22 mouse cellular contexts compared by ENCODE assay signal in the genomic region with DNA sequence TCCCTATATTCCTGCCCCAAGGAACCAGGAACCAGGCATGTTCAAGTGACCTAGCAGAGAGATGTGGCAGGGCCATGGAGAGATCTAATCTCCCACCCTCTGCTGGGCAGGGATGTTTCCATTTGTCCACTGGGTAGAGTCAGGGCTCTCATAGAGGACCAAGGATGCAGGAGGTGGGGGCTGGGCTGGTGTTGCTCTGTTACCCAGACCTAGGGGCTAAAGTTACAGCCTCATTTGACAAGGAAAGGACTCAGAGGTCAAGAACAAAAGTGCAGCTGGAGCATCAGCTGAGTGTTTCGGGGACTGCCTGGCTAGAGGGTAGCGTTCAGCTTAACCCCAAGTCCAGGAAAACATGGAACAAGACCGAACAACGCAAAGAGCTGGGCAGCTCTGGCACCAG. TPM values are rescaled to one million over a fixed set of nuclear protein-coding genes. Genes with fewer than 3 reads are reported as not detected.
DNase-seq lines count a peak whose midpoint lies in the region; ATAC-seq and TF ChIP-seq lines count a peak whose summit lies in the region.
"Had no signal": no experiment of that assay in that cellular context is flagged by ENCODE, and none has a peak within 500 bp of the region (broad histone marks: within the 10 kb centered on the region; RNA-seq: fewer than 3 reads in every experiment).

No protein-coding gene starts in this region.

- no peak overlapping the region for H3K4me3 ChIP-seq in kidney, adult 2 months (ENCODE audit: insufficient read depth, low read depth, low read length)
- no peak overlapping the region for H3K4me3 ChIP-seq in midbrain, embryonic 10.5 days
- H3K4me3 ChIP-seq in midbrain, embryonic 16.5 days (ENCODE audit: low read depth, low read length) = no peak overlapping the region
- H3K4me3 ChIP-seq: embryonic facial prominence, embryonic 12.5 days; embryonic facial prominence, embryonic 15.5 days; heart, embryonic 12.5 days; heart, embryonic 15.5 days; hindbrain, embryonic 12.5 days; hindbrain, embryonic 15.5 days had no signal

- no peaks in the 10 kb centered on the region for H3K9me3 ChIP-seq in midbrain, embryonic 10.5 days (replicated peaks)
- H3K9me3 ChIP-seq in midbrain, embryonic 16.5 days (replicated peaks; ENCODE audit: control insufficient read depth, low read length, poor library complexity, severe bottlenecking) = no peaks in the 10 kb centered on the region
- H3K9me3 ChIP-seq: embryonic facial prominence, embryonic 12.5 days; embryonic facial prominence, embryonic 15.5 days; heart, embryonic 12.5 days; heart, embryonic 15.5 days; hindbrain, embryonic 12.5 days; hindbrain, embryonic 15.5 days had no signal

- H3K27me3 ChIP-seq in kidney, adult 2 months (replicated peaks; ENCODE audit: control insufficient read depth, insufficient read depth, low read length) = no peaks in the 10 kb centered on the region
- H3K27me3 ChIP-seq in midbrain, embryonic 10.5 days (ENCODE audit: low read depth, poor library complexity, severe bottlenecking) = no peaks in the 10 kb centered on the region
- no peaks in the 10 kb centered on the region for H3K27me3 ChIP-seq in midbrain, embryonic 16.5 days (ENCODE audit: control insufficient read depth, insufficient read depth, low read depth, low read length)
- H3K27me3 ChIP-seq: embryonic facial prominence, embryonic 12.5 days; embryonic facial prominence, embryonic 15.5 days; heart, embryonic 12.5 days; heart, embryonic 15.5 days; hindbrain, embryonic 12.5 days; hindbrain, embryonic 15.5 days had no signal

- peak overlapping the region; percentile 20; the same call in 1 of the 2 replicates for H3K27ac ChIP-seq in kidney, adult 2 months (ENCODE audit: insufficient read depth, low read depth, low read length)
- 0 out of 2 replicates have a peak overlapping the region, but pooled peaks have one; percentile 9 for H3K27ac ChIP-seq in midbrain, embryonic 10.5 days (replicated peaks)
- H3K27ac ChIP-seq in midbrain, embryonic 16.5 days (ENCODE audit: low read length) = no peak overlapping the region
- H3K27ac ChIP-seq: embryonic facial prominence, embryonic 12.5 days; heart, embryonic 15.5 days; hindbrain, embryonic 12.5 days; hindbrain, embryonic 15.5 days had no signal

- no peak for ATAC-seq in midbrain, embryonic 16.5 days
- ATAC-seq: activated CD4-positive, CD25-positive, alpha-beta regulatory T cell, adult 4 months; forebrain, embryonic 14.5 days had no signal

- H3K4me2 ChIP-seq in midbrain, embryonic 16.5 days (ENCODE audit: low read length) = no peak overlapping the region
- H3K4me2 ChIP-seq: embryonic facial prominence, embryonic 12.5 days; embryonic facial prominence, embryonic 15.5 days; heart, embryonic 12.5 days; heart, embryonic 15.5 days; hindbrain, embryonic 12.5 days; hindbrain, embryonic 15.5 days had no signal

- DNase-seq in adrenal gland, postnatal 10 days = peak; percentile 7
- DNase-seq in adrenal gland, adult 18-20 months (ENCODE audit: low spot score in 2 of 2) = no peak
- DNase-seq in kidney, adult 2 months = no peak
- no peak for DNase-seq in kidney, postnatal 14 days
- DNase-seq in midbrain, embryonic 10.5 days (ENCODE audit: low spot score) = no peak
- DNase-seq: adrenal gland, postnatal 14 days; cerebellum, adult 11-12 months; cerebellum, adult 8-10 months; cerebellum, postnatal 10 days; cerebellum, postnatal 36 days; gastrocnemius, postnatal 25 days; heart, postnatal 10 days; heart, postnatal 36 days had no signal

- no peak overlapping the region for H3K9ac ChIP-seq in midbrain, embryonic 16.5 days (ENCODE audit: low read depth, low read length)
- H3K9ac ChIP-seq: embryonic facial prominence, embryonic 12.5 days; embryonic facial prominence, embryonic 15.5 days; heart, embryonic 12.5 days; heart, embryonic 15.5 days; hindbrain, embryonic 12.5 days; hindbrain, embryonic 15.5 days had no signal

- WGBS in kidney, adult 2 months = 61% methylated on average over 4 of the region's 4 CpGs
- 78% methylated on average over 4 of the region's 4 CpGs for WGBS in midbrain, embryonic 10.5 days
- WGBS in midbrain, embryonic 16.5 days = 81% methylated on average over 4 of the region's 4 CpGs

- no peak for TF ChIP-seq POLR2A in kidney, adult 2 months (IDR thresholded peaks at IDR 0.05; ENCODE audit: low read depth, low read length)

- no peak for TF ChIP-seq CTCF in kidney, adult 2 months (conservative IDR thresholded peaks at IDR 0.05; ENCODE audit: insufficient read depth, insufficient read length, low read depth, low read length)

- peaks cover 44% of the 10 kb centered on the region for H3K4me1 ChIP-seq in kidney, adult 2 months (ENCODE audit: control insufficient read depth, insufficient read depth, low read length)
- H3K4me1 ChIP-seq in midbrain, embryonic 10.5 days = peaks cover 24% of the 10 kb centered on the region
- H3K4me1 ChIP-seq in midbrain, embryonic 16.5 days (ENCODE audit: control insufficient read depth, insufficient read depth, low read length) = peaks cover 20% of the 10 kb centered on the region

- H3K36me3 ChIP-seq in kidney, adult 2 months (ENCODE audit: control insufficient read depth, insufficient read depth, low read length) = no peaks in the 10 kb centered on the region
- peaks cover 24% of the 10 kb centered on the region for H3K36me3 ChIP-seq in midbrain, embryonic 10.5 days
- H3K36me3 ChIP-seq in midbrain, embryonic 16.5 days (ENCODE audit: control insufficient read depth, insufficient read depth, low read length) = no peaks in the 10 kb centered on the region
- H3K36me3 ChIP-seq: embryonic facial prominence, embryonic 15.5 days had no signal

RNA-seq across cellular contexts. Expression of gene Gna12, which starts 9.7 kb away (rescaled TPM):
- total RNA-seq in adrenal gland, postnatal 10 days (2021) = 100 to 1,000 TPM; 113 to 121 TPM
- 100 to 1,000 TPM; 106 to 124 TPM for total RNA-seq in adrenal gland, adult 18-20 months (2021)
- 122 and 136 TPM in 2 replicates for polyA plus RNA-seq in kidney, adult 2 months (2012; rRNA removed)
- 7.7 and 8.0 TPM in 2 replicates for polyA plus RNA-seq in midbrain, embryonic 10.5 days (2016; fragmentation: Nextera tagmentation; extraction: Ambion mirVana)
- polyA plus RNA-seq in midbrain, embryonic 16.5 days (2015; fragmentation: Nextera tagmentation; extraction: Ambion mirVana) = 9.3 and 11.0 TPM in 2 replicates

Comparison
In these comparisons a context has a peak if more than half of its experiments do, and no peak if none do; other contexts are left out.
1. RNA of gene Gna12, which starts 9.7 kb away (polyA plus RNA-seq): 122 to 136 TPM in kidney, adult 2 months; 9.3 to 11.0 TPM in midbrain, embryonic 16.5 days and 7.7 to 8.0 TPM in midbrain, embryonic 10.5 days; every median in the first group is over 10 times any median in the second.